Mouse (Mus musculus) kidney, postnatal 0 days (tissue): ENCODE measurements around the gene Ms4a6d. TPM values are rescaled to one million over a fixed set of nuclear protein-coding genes. Genes with fewer than 3 reads are reported as not detected.
"Not testable (repeated sequence)": the region's sequence is repeated elsewhere in the genome, so short reads cannot be mapped to it uniquely, and the experiment has no call there.

Experiments
- ATAC-seq: fragments of 200-750 bp; cut with Nextera tagmentation; replicated peaks from 2 replicates; pipeline ENCODE4 v1.8.0; 2017; ENCODE audit warnings: low read depth, moderate number of reproducible peaks, moderate TSS enrichment, moderate library complexity; ENCODE audit not compliant: low FRiP score
- DNase-seq: peaks from one replicate; pipeline ENCODE4 v3.0.0-alpha.2; 2016; ENCODE audit warnings: low spot score
- H3K27ac ChIP-seq: fragments of 300-500 bp; sonication (generic); 2 replicates; pipeline ENCODE4 v1.5.1; 2014; ENCODE audit warnings: mild to moderate bottlenecking
- H3K27me3 ChIP-seq: fragments of 300-500 bp; sonication (generic); 2 replicates; pipeline ENCODE4 v1.6.1; 2014; ENCODE audit warnings: low read length, mixed read lengths; ENCODE audit not compliant: insufficient read depth
- H3K36me3 ChIP-seq: fragments of 300-500 bp; sonication (generic); 2 replicates; pipeline ENCODE4 v1.6.1; 2014; ENCODE audit warnings: low read length, mixed read lengths; ENCODE audit not compliant: insufficient read depth
- H3K4me1 ChIP-seq: fragments of 300-500 bp; sonication (generic); replicated peaks from 2 replicates; pipeline ENCODE4 v1.6.1; 2014; ENCODE audit warnings: antibody characterized with exemption, low read length, mixed read lengths; ENCODE audit not compliant: insufficient read depth
- H3K4me2 ChIP-seq: fragments of 300-500 bp; sonication (generic); 2 replicates; pipeline ENCODE4 v1.6.1; 2014; ENCODE audit warnings: mild to moderate bottlenecking, low read length, moderate library complexity, mixed read lengths
- H3K4me3 ChIP-seq: fragments of 300-500 bp; sonication (generic); replicated peaks from 2 replicates; pipeline ENCODE4 v1.5.1; 2014; ENCODE audit warnings: low read depth, low read length
- H3K9ac ChIP-seq: fragments of 300-500 bp; sonication (generic); 2 replicates; pipeline ENCODE4 v1.6.1; 2014; ENCODE audit warnings: low read depth, low read length
- H3K9me3 ChIP-seq: fragments of 300-500 bp; sonication (generic); replicated peaks from 2 replicates; pipeline ENCODE4 v1.6.1; 2016; ENCODE audit warnings: low read length, inconsistent platforms, mixed read lengths
- CTCF ChIP-seq: IDR thresholded peaks from 2 replicates; pipeline ENCODE4 v1.5.1; 2016; ENCODE audit warnings: antibody characterized with exemption, low read depth, mild to moderate bottlenecking, moderate library complexity
- WGBS: fragments of 180-500 bp; shearing (Covaris S2); extraction: QIAGEN DNeasy Blood & Tissue Kit; methylation state at CpG from one replicate; pipeline ENCODE4 v1.1.7; 2014; 5-methylcytosine and 5-hydroxymethylcytosine counted together
- polyA plus RNA-seq: library from polyadenylated mRNA; unstranded; fragments of >200 nt; fragmentation: Nextera tagmentation; extraction: Ambion mirVana; gene quantifications from 2 replicates; pipeline ENCODE4 v1.2.1, GENCODE M21; 2015

The Ms4a6d gene
- polyA plus RNA-seq, 1 experiment from 2014 or later = 8.0 TPM

- ATAC-seq = no peak
- Histone ChIP-seq H3K36me3 (no peaks in the 10 kb centered on the region), H3K4me2 (no peak overlapping the region), H3K9me3 (no peaks in the 10 kb centered on the region), H3K27ac (no peak overlapping the region), H3K27me3 (no peaks in the 10 kb centered on the region), H3K4me1 (no peaks in the 10 kb centered on the region), H3K9ac (no peak overlapping the region), H3K4me3 (no peak overlapping the region)
- 59% methylated on average over 2 of the region's 2 CpGs for WGBS
- no peak for DNase-seq
- no peak for TF ChIP-seq CTCF
Measured at GRCm38 (mm10) chr19:11589891-11590449, 14.7 kb downstream of the Ms4a6d start.

GRCm38 (mm10) chr19:11589205-11589604 lies 15.4 kb downstream of the Ms4a6d start:
- DNase-seq (no peak), ATAC-seq (no peak)
- H3K4me2 ChIP-seq = no peak overlapping the region
- H3K27ac ChIP-seq = no peak overlapping the region
- H3K9ac ChIP-seq = no peak overlapping the region
- no peak for TF ChIP-seq CTCF
- 48% methylated on average over 4 of the region's 4 CpGs for WGBS
- H3K4me1 ChIP-seq = no peaks in the 10 kb centered on the region
- no peaks in the 10 kb centered on the region for H3K9me3 ChIP-seq
- no peaks in the 10 kb centered on the region for H3K27me3 ChIP-seq
- H3K36me3 ChIP-seq = no peaks in the 10 kb centered on the region
- no peak overlapping the region for H3K4me3 ChIP-seq

GRCm38 (mm10) chr19:11574965-11575364 lies 29.7 kb downstream of the Ms4a6d start:
- 82% methylated on average over 8 of the region's 8 CpGs for WGBS
- Histone ChIP-seq H3K9ac (no peak overlapping the region), H3K4me3 (no peak overlapping the region), H3K36me3 (no peaks in the 10 kb centered on the region), H3K9me3 (no peaks in the 10 kb centered on the region), H3K27me3 (no peaks in the 10 kb centered on the region), H3K4me1 (no peaks in the 10 kb centered on the region), H3K4me2 (no peak overlapping the region), H3K27ac (no peak overlapping the region)
- no peak for ATAC-seq
- no peak for DNase-seq
- TF ChIP-seq CTCF = no peak

GRCm38 (mm10) chr19:11559560-11559959 lies 45.1 kb downstream of the Ms4a6d start:
- H3K4me1 ChIP-seq, H3K27ac ChIP-seq, DNase-seq, H3K4me3 ChIP-seq, H3K27me3 ChIP-seq, H3K4me2 ChIP-seq, H3K36me3 ChIP-seq, H3K9ac ChIP-seq, ATAC-seq, H3K9me3 ChIP-seq: not testable (repeated sequence)

- Histone ChIP-seq H3K27me3 (no peaks in the 10 kb centered on the region), H3K4me1 (no peaks in the 10 kb centered on the region), H3K4me2 (no peak overlapping the region), H3K36me3 (no peaks in the 10 kb centered on the region), H3K4me3 (no peak overlapping the region), H3K27ac (no peak overlapping the region), H3K9ac (no peak overlapping the region), H3K9me3 (no peaks in the 10 kb centered on the region)
- ATAC-seq (no peak), DNase-seq (no peak)
- WGBS = 90% methylated on average over 5 of the region's 5 CpGs
- TF ChIP-seq CTCF = no peak
Measured at GRCm38 (mm10) chr19:11554726-11555125, 49.9 kb downstream of the Ms4a6d start.

- Histone ChIP-seq H3K27me3 (no peaks in the 10 kb centered on the region), H3K9me3 (no peaks in the 10 kb centered on the region), H3K4me1 (no peaks in the 10 kb centered on the region), H3K36me3 (no peaks in the 10 kb centered on the region), H3K27ac (no peak overlapping the region), H3K9ac (no peak overlapping the region), H3K4me2 (no peak overlapping the region), H3K4me3 (no peak overlapping the region)
- TF ChIP-seq CTCF = no peak
- no peak for DNase-seq
- ATAC-seq = no peak
Measured at GRCm38 (mm10) chr19:11547911-11548310, 56.7 kb downstream of the Ms4a6d start.

- not testable (repeated sequence) for H3K27ac ChIP-seq, ATAC-seq, H3K9ac ChIP-seq, H3K4me1 ChIP-seq, H3K4me2 ChIP-seq, H3K9me3 ChIP-seq, H3K4me3 ChIP-seq, H3K36me3 ChIP-seq, DNase-seq, H3K27me3 ChIP-seq
- 80% methylated on average over 2 of the region's 2 CpGs for WGBS
Measured at GRCm38 (mm10) chr19:11544383-11544782, 60.3 kb downstream of the Ms4a6d start.

GRCm38 (mm10) chr19:11540166-11540821 lies 64.4 kb downstream of the Ms4a6d start:
- not testable (repeated sequence) for H3K9me3 ChIP-seq, DNase-seq
- 75% methylated on average over 1 of the region's 1 CpGs for WGBS

More at GRCm38 (mm10) chr19:11540166-11540821, 64.4 kb downstream of the Ms4a6d start:
- not testable (repeated sequence) for H3K27ac ChIP-seq, H3K4me2 ChIP-seq, H3K4me1 ChIP-seq, H3K36me3 ChIP-seq, H3K4me3 ChIP-seq, ATAC-seq, H3K27me3 ChIP-seq, H3K9ac ChIP-seq
